Comparison of ENCODE assay signal across 25 mouse cellular contexts in the genomic region with DNA sequence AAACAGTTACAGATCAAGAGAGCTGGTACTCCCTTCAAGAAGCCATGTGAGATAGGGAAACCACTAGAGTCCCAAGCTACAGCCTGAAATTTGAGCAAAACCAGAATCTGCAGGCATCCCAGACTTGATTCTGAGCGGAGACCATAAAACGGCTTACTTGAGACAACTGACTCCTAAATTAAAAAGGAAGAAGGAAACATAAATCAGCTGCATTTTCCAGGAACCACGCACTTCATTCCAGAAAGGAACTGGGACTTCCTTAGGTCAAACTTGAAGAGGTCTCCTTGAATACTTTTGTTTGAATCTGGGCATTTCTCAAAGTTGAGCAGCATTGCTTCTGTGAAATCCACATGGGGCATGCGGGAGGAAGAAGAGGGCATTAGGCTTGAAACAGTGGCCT. TPM values are rescaled to one million over a fixed set of nuclear protein-coding genes. Genes with fewer than 3 reads are reported as not detected.
DNase-seq lines count a peak whose midpoint lies in the region; ATAC-seq and TF ChIP-seq lines count a peak whose summit lies in the region.
"Had no signal": no experiment of that assay in that cellular context is flagged by ENCODE, and none has a peak within 500 bp of the region (broad histone marks: within the 10 kb centered on the region; RNA-seq: fewer than 3 reads in every experiment).

No protein-coding gene starts in this region.

- no peak overlapping the region for H3K4me3 ChIP-seq in kidney, postnatal 0 days (replicated peaks; ENCODE audit: low read depth, low read length)
- H3K4me3 ChIP-seq: erythroblast, embryonic 14.5 days; hindbrain, embryonic 10.5 days; limb, embryonic 13.5 days; liver, embryonic 12.5 days; megakaryocyte, embryonic 14.5 days had no signal

- peak overlapping the region; percentile 19; the same call in 1 of the 2 replicates for H3K27ac ChIP-seq in kidney, postnatal 0 days
- H3K27ac ChIP-seq: hindbrain, embryonic 10.5 days; hindbrain, postnatal 0 days; limb, embryonic 13.5 days; liver, embryonic 12.5 days had no signal

- no peaks in the 10 kb centered on the region for H3K27me3 ChIP-seq in kidney, postnatal 0 days (ENCODE audit: insufficient read depth, low read length)
- H3K27me3 ChIP-seq: limb, embryonic 13.5 days; liver, embryonic 12.5 days; megakaryocyte, embryonic 14.5 days had no signal

- no peak overlapping the region for H3K9ac ChIP-seq in kidney, postnatal 0 days (ENCODE audit: low read depth, low read length)
- H3K9ac ChIP-seq: limb, embryonic 13.5 days; liver, embryonic 12.5 days; liver, postnatal 0 days had no signal

- no peaks in the 10 kb centered on the region for H3K4me1 ChIP-seq in kidney, postnatal 0 days (replicated peaks; ENCODE audit: insufficient read depth, low read length)
- H3K4me1 ChIP-seq: liver, embryonic 12.5 days; megakaryocyte, embryonic 14.5 days had no signal

- no peak overlapping the region for H3K4me2 ChIP-seq in kidney, postnatal 0 days (ENCODE audit: low read length)
- H3K4me2 ChIP-seq: limb, embryonic 13.5 days; liver, embryonic 12.5 days had no signal

- H3K9me3 ChIP-seq in kidney, postnatal 0 days (replicated peaks; ENCODE audit: low read length): no peaks in the 10 kb centered on the region
- H3K9me3 ChIP-seq: hindbrain, embryonic 10.5 days; limb, embryonic 13.5 days; liver, embryonic 12.5 days had no signal

- ATAC-seq in kidney, postnatal 0 days (replicated peaks; ENCODE audit: low FRiP score, low read depth): no peak
- ATAC-seq: forebrain, embryonic 16.5 days; hindbrain, postnatal 0 days; intestine, embryonic 16.5 days; liver, embryonic 12.5 days; liver, postnatal 0 days had no signal

- 18% methylated on average over 4 of the region's 4 CpGs for WGBS in kidney, postnatal 0 days

- no peak for TF ChIP-seq CTCF in kidney, postnatal 0 days (IDR thresholded peaks at IDR 0.05; ENCODE audit: low read depth)

- peak; percentile 28 for DNase-seq in hindlimb bud, embryonic 11.5 days (ENCODE audit: extremely low spot score, low read depth, low spot score)
- peak; percentile 14 to 34 for DNase-seq in kidney, adult 8-10 months
- DNase-seq in kidney, postnatal 0 days (ENCODE audit: low spot score): peak; percentile 87
- DNase-seq in mesoderm, embryonic 11.5 days (ENCODE audit: low read depth, low spot score): peak; percentile 19
- no peak for DNase-seq in thymus, postnatal 25 days
- DNase-seq in cerebellum, adult 11-12 months: no peak
- no peak for DNase-seq in urinary bladder, adult 18-20 months (ENCODE audit: low spot score in 2 of 2)
- DNase-seq: adrenal gland, postnatal 14 days; cerebellum, adult 11 months; cerebellum, adult 9-11 months; gastrocnemius, postnatal 10 days; heart, postnatal 14 days; liver, postnatal 0 days; lung, postnatal 4 days; midbrain, embryonic 14.5 days; right cerebral cortex, postnatal 14 days; thymus, postnatal 14 days had no signal

- H3K36me3 ChIP-seq in kidney, postnatal 0 days (ENCODE audit: insufficient read depth, low read length): no peaks in the 10 kb centered on the region
- H3K36me3 ChIP-seq: hindbrain, embryonic 10.5 days; limb, embryonic 13.5 days; liver, embryonic 12.5 days had no signal

RNA-seq across cellular contexts. Expression of gene Dkk2, which starts 55.9 kb away (rescaled TPM):
- 7.7 and 8.3 TPM in 2 replicates for polyA plus RNA-seq in kidney, postnatal 0 days (2015; fragmentation: Nextera tagmentation; extraction: Ambion mirVana)
- polyA plus RNA-seq: erythroblast, embryonic 14.5 days had no signal

Comparison
In these comparisons a context has a peak if more than half of its experiments do, and no peak if none do; other contexts are left out.
1. DNase-seq: peak in hindlimb bud, embryonic 11.5 days (single experiment), kidney, adult 8-10 months (2 of 2), kidney, postnatal 0 days (single experiment) and mesoderm, embryonic 11.5 days (single experiment); none in thymus, postnatal 25 days (single experiment), cerebellum, adult 11-12 months (single experiment) and urinary bladder, adult 18-20 months (0 of 2).